25 mouse cellular contexts compared by ENCODE assay signal in the genomic region with DNA sequence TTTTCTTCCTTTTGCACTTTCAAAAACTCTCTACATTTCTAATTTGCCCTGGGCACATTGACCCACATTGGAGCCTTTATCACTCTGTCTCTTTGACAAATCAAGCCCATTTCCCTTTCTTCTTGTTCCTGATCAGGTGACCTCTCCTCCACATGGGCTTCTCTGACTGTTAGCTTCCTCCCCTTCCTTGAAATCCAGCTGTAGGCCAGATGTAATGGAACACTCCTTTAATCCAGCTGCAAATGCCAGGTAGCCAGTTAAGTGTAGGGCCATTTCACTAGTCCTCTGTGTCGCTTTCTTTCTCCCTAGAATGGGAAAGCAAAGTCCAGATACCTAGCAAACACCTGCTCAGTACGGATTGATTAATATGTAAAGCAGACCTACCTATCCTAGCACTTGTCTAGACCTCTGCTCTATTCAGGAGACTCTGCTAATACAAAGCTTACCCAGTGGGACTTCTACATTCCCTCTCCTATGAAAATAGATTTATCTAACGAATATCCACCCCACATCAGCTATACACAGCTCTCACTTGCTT. TPM values are rescaled to one million over a fixed set of nuclear protein-coding genes. Genes with fewer than 3 reads are reported as not detected.
DNase-seq lines count a peak whose midpoint lies in the region; ATAC-seq and TF ChIP-seq lines count a peak whose summit lies in the region.
"Had no signal": no experiment of that assay in that cellular context is flagged by ENCODE, and none has a peak within 500 bp of the region (broad histone marks: within the 10 kb centered on the region; RNA-seq: fewer than 3 reads in every experiment).

No protein-coding gene starts in this region.

- H3K27me3 ChIP-seq in intestine, postnatal 0 days (replicated peaks; ENCODE audit: control insufficient read depth, insufficient read depth, low read length): no peaks in the 10 kb centered on the region
- H3K27me3 ChIP-seq in intestine, embryonic 16.5 days (replicated peaks; ENCODE audit: control insufficient read depth, insufficient read depth, low read length): no peaks in the 10 kb centered on the region
- no peaks in the 10 kb centered on the region for H3K27me3 ChIP-seq in liver, postnatal 0 days (ENCODE audit: insufficient read depth, low read length)
- no peaks in the 10 kb centered on the region; the same call in 1 of the 2 replicates for H3K27me3 ChIP-seq in liver, embryonic 12.5 days (replicated peaks)
- H3K27me3 ChIP-seq in forebrain, embryonic 11.5 days (ENCODE audit: control insufficient read depth, insufficient read depth, low read length): no peaks in the 10 kb centered on the region
- H3K27me3 ChIP-seq: heart, embryonic 15.5 days had no signal

- H3K4me3 ChIP-seq in intestine, postnatal 0 days (ENCODE audit: low read depth, low read length): no peak overlapping the region
- H3K4me3 ChIP-seq in intestine, embryonic 16.5 days (ENCODE audit: low read length): no peak overlapping the region
- no peak overlapping the region for H3K4me3 ChIP-seq in liver, postnatal 0 days (ENCODE audit: low read depth, low read length)
- H3K4me3 ChIP-seq in liver, embryonic 12.5 days: no peak overlapping the region
- no peak overlapping the region for H3K4me3 ChIP-seq in forebrain, embryonic 11.5 days (ENCODE audit: low read depth, low read length)
- H3K4me3 ChIP-seq: forebrain, embryonic 10.5 days; heart, adult 2 months; heart, embryonic 15.5 days had no signal

- DNase-seq in liver, postnatal 0 days: no peak
- peak; percentile 31 for DNase-seq in yolk sac, embryonic 10.5 days (ENCODE audit: low spot score)
- DNase-seq in forebrain, embryonic 11.5 days (ENCODE audit: low spot score): no peak
- DNase-seq: adrenal gland, adult 8-10 months; adrenal gland, postnatal 25 days; cerebellum, adult 11-12 months; cerebellum, adult 9-10 months; cerebellum, postnatal 14 days; forebrain, postnatal 0 days; gastrocnemius, postnatal 25 days; heart, adult 2 months; heart, postnatal 10 days; heart, postnatal 36 days had no signal

- H3K4me1 ChIP-seq in intestine, postnatal 0 days (replicated peaks; ENCODE audit: control insufficient read depth, insufficient read depth, low read length): no peaks in the 10 kb centered on the region
- 0 out of 2 replicates have a peak, but pooled peaks cover 3% of the 10 kb centered on the region for H3K4me1 ChIP-seq in intestine, embryonic 16.5 days (ENCODE audit: control insufficient read depth, insufficient read depth, low read length)
- no peaks in the 10 kb centered on the region for H3K4me1 ChIP-seq in liver, postnatal 0 days (ENCODE audit: insufficient read depth)
- H3K4me1 ChIP-seq in liver, embryonic 12.5 days: no peaks in the 10 kb centered on the region
- H3K4me1 ChIP-seq in forebrain, embryonic 11.5 days (replicated peaks; ENCODE audit: control insufficient read depth, insufficient read depth, low read length): no peaks in the 10 kb centered on the region
- H3K4me1 ChIP-seq: forebrain, embryonic 10.5 days; heart, embryonic 15.5 days had no signal

- H3K36me3 ChIP-seq in intestine, postnatal 0 days (ENCODE audit: control insufficient read depth, insufficient read depth): no peaks in the 10 kb centered on the region
- no peaks in the 10 kb centered on the region for H3K36me3 ChIP-seq in intestine, embryonic 16.5 days (ENCODE audit: control insufficient read depth, insufficient read depth, low read length)
- no peaks in the 10 kb centered on the region for H3K36me3 ChIP-seq in liver, postnatal 0 days (replicated peaks; ENCODE audit: insufficient read depth, low read length)
- no peaks in the 10 kb centered on the region for H3K36me3 ChIP-seq in liver, embryonic 12.5 days
- no peaks in the 10 kb centered on the region for H3K36me3 ChIP-seq in forebrain, embryonic 11.5 days (ENCODE audit: control insufficient read depth, insufficient read depth, low read length)
- H3K36me3 ChIP-seq: forebrain, embryonic 10.5 days; heart, embryonic 15.5 days had no signal

- H3K9ac ChIP-seq in intestine, postnatal 0 days (ENCODE audit: low read depth, low read length): no peak overlapping the region
- H3K9ac ChIP-seq in intestine, embryonic 16.5 days (ENCODE audit: low read depth, low read length): no peak overlapping the region
- H3K9ac ChIP-seq in liver, postnatal 0 days (replicated peaks): no peak overlapping the region
- H3K9ac ChIP-seq in liver, embryonic 12.5 days: no peak overlapping the region
- H3K9ac ChIP-seq in forebrain, embryonic 11.5 days (ENCODE audit: low read length): no peak overlapping the region
- H3K9ac ChIP-seq: forebrain, postnatal 0 days; heart, embryonic 15.5 days; hindbrain, embryonic 14.5 days had no signal

- no peak overlapping the region for H3K27ac ChIP-seq in intestine, postnatal 0 days (ENCODE audit: low read depth, low read length)
- H3K27ac ChIP-seq in intestine, embryonic 16.5 days (ENCODE audit: low read length): no peak overlapping the region
- H3K27ac ChIP-seq in liver, postnatal 0 days (ENCODE audit: low read depth): peak overlapping the region; percentile 17; the same call in 1 of the 2 replicates
- H3K27ac ChIP-seq in liver, embryonic 12.5 days: no peak overlapping the region
- no peak overlapping the region for H3K27ac ChIP-seq in forebrain, embryonic 11.5 days (ENCODE audit: low read depth, low read length)
- H3K27ac ChIP-seq: forebrain, embryonic 10.5 days; heart, adult 2 months; heart, embryonic 15.5 days; hindbrain, embryonic 14.5 days; hindbrain, postnatal 0 days had no signal

- WGBS in intestine, postnatal 0 days: 52% methylated on average over 3 of the region's 3 CpGs
- WGBS in intestine, embryonic 16.5 days: 63% methylated on average over 3 of the region's 3 CpGs
- WGBS in liver, postnatal 0 days (ENCODE audit: insufficient replicate concordance): 59% methylated on average over 3 of the region's 3 CpGs
- WGBS in liver, embryonic 12.5 days (ENCODE audit: insufficient replicate concordance): 49% methylated on average over 3 of the region's 3 CpGs
- WGBS in forebrain, embryonic 11.5 days: 78% methylated on average over 3 of the region's 3 CpGs

- no peak for TF ChIP-seq EP300 in liver, postnatal 0 days (IDR thresholded peaks at IDR 0.05; ENCODE audit: low read depth)

- H3K9me3 ChIP-seq in intestine, postnatal 0 days (ENCODE audit: control insufficient read depth): no peaks in the 10 kb centered on the region
- H3K9me3 ChIP-seq in intestine, embryonic 16.5 days (ENCODE audit: control insufficient read depth, low read length): no peaks in the 10 kb centered on the region
- no peaks in the 10 kb centered on the region for H3K9me3 ChIP-seq in liver, postnatal 0 days (ENCODE audit: low read length)
- no peaks in the 10 kb centered on the region for H3K9me3 ChIP-seq in liver, embryonic 12.5 days (replicated peaks)
- no peaks in the 10 kb centered on the region for H3K9me3 ChIP-seq in forebrain, embryonic 11.5 days (ENCODE audit: control insufficient read depth, low read length)
- H3K9me3 ChIP-seq: forebrain, embryonic 10.5 days; heart, embryonic 15.5 days had no signal

- TF ChIP-seq CTCF in intestine, postnatal 0 days (IDR thresholded peaks at IDR 0.05; ENCODE audit: low read depth): no peak
- no peak for TF ChIP-seq CTCF in liver, postnatal 0 days (IDR thresholded peaks at IDR 0.05; ENCODE audit: low read depth)

- no peak overlapping the region for H3K4me2 ChIP-seq in intestine, postnatal 0 days (replicated peaks; ENCODE audit: low read depth)
- H3K4me2 ChIP-seq in intestine, embryonic 16.5 days (ENCODE audit: low read depth, low read length): no peak overlapping the region
- no peak overlapping the region for H3K4me2 ChIP-seq in liver, postnatal 0 days (ENCODE audit: low read depth, low read length)
- H3K4me2 ChIP-seq in liver, embryonic 12.5 days: no peak overlapping the region
- no peak overlapping the region for H3K4me2 ChIP-seq in forebrain, embryonic 11.5 days (ENCODE audit: low read depth, low read length, severe bottlenecking)
- H3K4me2 ChIP-seq: heart, embryonic 11.5 days; heart, embryonic 15.5 days; hindbrain, embryonic 14.5 days had no signal

- peak; percentile 65 for ATAC-seq in intestine, postnatal 0 days
- ATAC-seq in intestine, embryonic 16.5 days: no peak
- ATAC-seq in liver, postnatal 0 days: peak; percentile 55
- no peak for ATAC-seq in liver, embryonic 12.5 days
- ATAC-seq in forebrain, embryonic 11.5 days (replicated peaks; ENCODE audit: low FRiP score): no peak
- ATAC-seq: activated CD4-positive, CD25-positive, alpha-beta regulatory T cell, adult 4 months; CD4-positive, CD25-positive, alpha-beta regulatory T cell, adult 4 months; forebrain, embryonic 14.5 days; forebrain, postnatal 0 days; hindbrain, postnatal 0 days; inflammation-experienced regulatory T-cells, adult 6 months had no signal

RNA-seq across cellular contexts. Expression of a gene that starts 11.0 kb away (rescaled TPM):
- polyA plus RNA-seq in intestine, postnatal 0 days (2015; fragmentation: Nextera tagmentation; extraction: Ambion mirVana): 135 and 138 TPM in 2 replicates
- 10.4 and 11.2 TPM in 2 replicates for polyA plus RNA-seq in intestine, embryonic 16.5 days (2015; fragmentation: Nextera tagmentation; extraction: Ambion mirVana)
- 95.0 and 102 TPM in 2 replicates for polyA plus RNA-seq in liver, postnatal 0 days (2015; fragmentation: Nextera tagmentation; extraction: Ambion mirVana)
- polyA plus RNA-seq in liver, embryonic 12.5 days (2016; fragmentation: Nextera tagmentation; extraction: Ambion mirVana): 21.4 and 21.8 TPM in 2 replicates
- polyA plus RNA-seq in forebrain, embryonic 11.5 days (2014; fragmentation: Nextera tagmentation; extraction: Ambion mirVana): 39.0 and 40.6 TPM in 2 replicates

Comparison
In these comparisons a context has a peak if more than half of its experiments do, and no peak if none do; other contexts are left out.
1. ATAC-seq: peak in intestine, postnatal 0 days (single experiment) and liver, postnatal 0 days (single experiment); none in intestine, embryonic 16.5 days (single experiment), liver, embryonic 12.5 days (single experiment) and forebrain, embryonic 11.5 days (single experiment).